17 mouse cellular contexts compared by ENCODE assay signal in genomic region chr9:97022371-97022770, GRCm38 (mm10). TPM values are rescaled to one million over a fixed set of nuclear protein-coding genes. Genes with fewer than 3 reads are reported as not detected.
"Had no signal": no experiment of that assay in that cellular context is flagged by ENCODE, and none has a peak within 500 bp of the region (broad histone marks: within the 10 kb centered on the region; RNA-seq: fewer than 3 reads in every experiment).

No protein-coding gene starts in this region.

- H3K9ac ChIP-seq: neural tube, embryonic 13.5 days; neural tube, embryonic 15.5 days; stomach, embryonic 15.5 days had no signal

- H3K27me3 ChIP-seq: neural tube, embryonic 13.5 days; neural tube, embryonic 15.5 days; stomach, embryonic 15.5 days had no signal

- H3K9me3 ChIP-seq: neural tube, embryonic 13.5 days; neural tube, embryonic 15.5 days; stomach, embryonic 15.5 days had no signal

- H3K4me2 ChIP-seq: neural tube, embryonic 13.5 days; neural tube, embryonic 15.5 days; stomach, embryonic 15.5 days had no signal

- H3K27ac ChIP-seq: neural tube, embryonic 13.5 days; neural tube, embryonic 15.5 days; stomach, embryonic 15.5 days; stomach, postnatal 0 days had no signal

- H3K4me3 ChIP-seq: neural tube, embryonic 13.5 days; neural tube, embryonic 15.5 days; stomach, embryonic 15.5 days had no signal

- H3K36me3 ChIP-seq: neural tube, embryonic 13.5 days; neural tube, embryonic 15.5 days; stomach, embryonic 15.5 days had no signal

- DNase-seq: retina, postnatal 1 day; right cerebral cortex, adult 18-20 months; right cerebral cortex, postnatal 14 days; right cerebral cortex, postnatal 25 days; right cerebral cortex, postnatal 4 days; spleen, adult 18-20 months; thymus, adult 18-20 months; thymus, adult 2 months; thymus, postnatal 14 days; thymus, postnatal 25 days; thymus, postnatal 36 days; thymus, postnatal 4 days had no signal

RNA-seq across cellular contexts. Expression of gene Spsb4, which starts 3.7 kb away (rescaled TPM):
- total RNA-seq: neutrophil, adult 5-6 weeks had no signal
